Mouse (Mus musculus): ENCODE results near the gene Slc7a14.

- TF ChIP-seq MAX (IDR thresholded peaks at IDR 0.05) (no peak), CTCF (IDR thresholded peaks at IDR 0.05; ENCODE audit: control insufficient read depth, insufficient read depth, insufficient read length) (no peak), CEBPB (IDR thresholded peaks at IDR 0.05; ENCODE audit: low read depth) (no peak), USF1 (IDR thresholded peaks at IDR 0.05; ENCODE audit: low read depth) (no peak), MYOD1 (IDR thresholded peaks at IDR 0.05; ENCODE audit: control insufficient read depth, insufficient read length, low read depth) (no peak), FOSL1 (IDR thresholded peaks at IDR 0.05; ENCODE audit: insufficient read depth, low read length, poor library complexity, severe bottlenecking) (no peak), MYOG (IDR thresholded peaks at IDR 0.05; ENCODE audit: control insufficient read depth, extremely low read depth, insufficient read length) (no peak)
These were observed 35.3 kb downstream of the Slc7a14 start for GRCm38 (mm10) chr3:31274875-31275274.
